Mouse (Mus musculus): Measurements from ENCODE around the gene Sept9.

DNA sequence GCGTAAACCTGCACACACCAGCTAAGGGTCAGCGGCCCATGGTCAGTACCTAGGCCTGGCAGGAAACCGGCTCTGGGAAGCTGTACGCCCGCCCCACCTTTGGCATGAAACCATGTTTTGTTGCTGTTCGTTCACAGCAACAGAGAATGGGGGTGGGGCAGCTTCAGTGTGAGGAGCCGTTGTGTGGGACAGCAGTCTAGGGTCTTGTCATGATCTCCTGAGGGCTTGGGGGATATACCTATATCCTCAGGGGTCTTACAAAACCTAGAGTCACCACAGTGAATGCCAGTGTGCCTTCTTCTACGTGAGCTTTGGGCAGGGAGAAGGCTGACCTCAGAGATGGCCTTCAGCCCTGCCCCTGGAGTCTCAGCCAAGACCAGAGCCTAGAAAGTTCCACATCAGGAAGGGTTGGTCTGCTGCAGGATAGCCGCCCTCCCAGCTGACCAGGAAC, 47.5 kb downstream of the Sept9 start:
- TF ChIP-seq POLR2A (IDR thresholded peaks at IDR 0.05; ENCODE audit: borderline replicate concordance, insufficient read depth, low read length) (no peak), CTCF (IDR thresholded peaks at IDR 0.05; ENCODE audit: borderline replicate concordance, insufficient read depth, low read depth, low read length) (no peak)

All from cerebellum, adult 2 months (tissue).